Mouse (Mus musculus): ENCODE measurements around the gene Myl6. TPM values are rescaled to one million over a fixed set of nuclear protein-coding genes. Genes with fewer than 3 reads are reported as not detected.

Gene Myl6
- polyA plus RNA-seq, 1 experiment from 2014 or later: 1,413 TPM

GRCm38 (mm10) chr10:128502341-128502740 lies 8.4 kb upstream of the Myl6 start:
- ATAC-seq (ENCODE audit: low FRiP score, low TSS enrichment): no peak
- Histone ChIP-seq H3K4me2 (replicated peaks; ENCODE audit: low read depth, low read length) (no peak overlapping the region), H3K4me1 (ENCODE audit: insufficient read depth, low read length) (peaks cover 17% of the 10 kb centered on the region), H3K4me3 (ENCODE audit: low read length) (no peak overlapping the region), H3K9ac (replicated peaks; ENCODE audit: low read length) (no peak overlapping the region), H3K27me3 (ENCODE audit: insufficient read depth, low read length) (no peaks in the 10 kb centered on the region), H3K9me3 (ENCODE audit: low read length) (no peaks in the 10 kb centered on the region), H3K27ac (ENCODE audit: low read length) (no peak overlapping the region), H3K36me3 (ENCODE audit: insufficient read depth, low read length) (no peaks in the 10 kb centered on the region)
- WGBS: 74% methylated on average over 5 of the region's 5 CpGs

GRCm38 (mm10) chr10:128499116-128499671 lies 5.2 kb upstream of the Myl6 start:
- Histone ChIP-seq H3K9me3 (ENCODE audit: low read length) (no peaks in the 10 kb centered on the region), H3K4me2 (replicated peaks; ENCODE audit: low read depth, low read length) (peak overlapping the region; percentile 86), H3K4me3 (ENCODE audit: low read length) (peak overlapping the region; percentile 70), H3K36me3 (ENCODE audit: insufficient read depth, low read length) (no peaks in the 10 kb centered on the region), H3K9ac (replicated peaks; ENCODE audit: low read length) (peak overlapping the region; percentile 74), H3K27ac (ENCODE audit: low read length) (peak overlapping the region; percentile 95), H3K27me3 (ENCODE audit: insufficient read depth, low read length) (no peaks in the 10 kb centered on the region), H3K4me1 (ENCODE audit: insufficient read depth, low read length) (peaks cover 25% of the 10 kb centered on the region)
- peak; percentile 18; the same call in 1 of the 2 replicates for ATAC-seq (ENCODE audit: low FRiP score, low TSS enrichment)
- under 1% methylated on average over 21 of the region's 21 CpGs for WGBS

DNA sequence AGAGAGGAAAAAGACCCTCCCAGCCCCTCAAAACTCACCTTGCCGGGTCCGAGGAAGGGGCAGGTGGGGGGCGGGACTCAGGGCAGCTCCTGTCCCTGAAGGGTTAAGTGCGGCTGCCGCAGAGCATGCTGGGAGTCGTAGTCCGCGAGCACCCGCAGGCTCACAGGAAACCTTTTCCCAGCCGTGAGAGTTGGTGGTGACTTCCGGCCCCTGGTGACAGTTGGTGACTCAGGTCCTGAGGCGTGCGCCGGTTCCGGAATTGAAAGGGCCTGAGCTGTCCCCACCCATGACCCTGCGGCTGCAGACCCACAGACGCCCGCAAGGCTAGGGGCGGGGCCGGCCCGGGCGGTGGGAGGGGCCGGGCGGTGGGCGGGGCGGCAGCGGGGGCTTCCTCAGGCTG lies 4.6 kb upstream of the Myl6 start, which contains the start of gene Myl6b:
Myl6b (minus strand) TSS at position 96 of the 400 bp plus-strand sequence.
- Histone ChIP-seq H3K27ac (ENCODE audit: low read length) (peak within 1 kb of the TSS; percentile 95), H3K27me3 (ENCODE audit: insufficient read depth, low read length) (no peaks in the 10 kb centered on the region), H3K4me2 (replicated peaks; ENCODE audit: low read depth, low read length) (peak within 1 kb of the TSS; percentile 86), H3K4me1 (ENCODE audit: insufficient read depth, low read length) (peaks cover 23% of the 10 kb centered on the region), H3K9me3 (ENCODE audit: low read length) (no peaks in the 10 kb centered on the region), H3K4me3 (ENCODE audit: low read length) (peak within 1 kb of the TSS; percentile 70), H3K9ac (replicated peaks; ENCODE audit: low read length) (peak within 1 kb of the TSS; percentile 74), H3K36me3 (ENCODE audit: insufficient read depth, low read length) (no peaks in the 10 kb centered on the region)
- peak; percentile 94 for ATAC-seq (ENCODE audit: low FRiP score, low TSS enrichment)
- under 1% methylated on average over 27 of the region's 27 CpGs for WGBS

GRCm38 (mm10) chr10:128497134-128497737 lies 3.3 kb upstream of the Myl6 start:
- H3K9me3 ChIP-seq (ENCODE audit: low read length): no peaks in the 10 kb centered on the region
- peak overlapping the region; percentile 16; the same call in 1 of the 2 replicates for H3K9ac ChIP-seq (replicated peaks; ENCODE audit: low read length)
- no peaks in the 10 kb centered on the region for H3K36me3 ChIP-seq (ENCODE audit: insufficient read depth, low read length)
- H3K4me2 ChIP-seq (replicated peaks; ENCODE audit: low read depth, low read length): no peak overlapping the region
- H3K4me1 ChIP-seq (ENCODE audit: insufficient read depth, low read length): peaks cover 26% of the 10 kb centered on the region
- WGBS: 47% methylated on average over 6 of the region's 6 CpGs
- no peaks in the 10 kb centered on the region for H3K27me3 ChIP-seq (ENCODE audit: insufficient read depth, low read length)
- H3K27ac ChIP-seq (ENCODE audit: low read length): no peak overlapping the region
- no peak overlapping the region for H3K4me3 ChIP-seq (ENCODE audit: low read length)
- ATAC-seq (ENCODE audit: low FRiP score, low TSS enrichment): no peak

DNA sequence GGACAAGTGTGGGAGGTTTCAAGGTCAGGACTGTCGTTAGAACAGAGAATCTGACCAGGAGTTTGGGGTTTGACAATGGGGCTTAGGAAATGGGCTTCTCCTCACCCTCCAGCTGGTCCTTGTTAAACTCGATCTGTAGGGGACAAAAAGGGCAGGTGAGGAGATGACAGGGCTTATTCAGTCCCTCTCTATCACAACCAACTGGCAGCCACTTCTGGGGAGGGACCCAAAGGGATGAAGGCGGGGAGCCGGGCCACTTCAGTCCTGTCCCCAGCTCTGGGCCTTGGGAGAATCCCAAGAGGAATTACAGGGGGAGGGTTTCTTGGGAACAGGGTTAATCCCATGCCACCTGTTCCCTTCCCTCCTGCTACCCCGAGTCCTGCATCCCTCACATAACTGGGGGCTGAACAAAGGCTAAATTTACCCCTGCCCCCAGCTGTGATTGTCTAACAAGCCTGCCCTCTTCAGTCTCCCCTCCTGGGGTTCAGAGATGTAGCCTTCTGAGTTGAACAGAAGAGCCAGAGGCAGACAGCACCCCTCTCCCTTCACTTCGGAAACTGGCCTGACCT lies 2.6 kb upstream of the Myl6 start:
- 38% methylated on average over 6 of the region's 6 CpGs for WGBS
- no peak overlapping the region for H3K9ac ChIP-seq (replicated peaks; ENCODE audit: low read length)
- no peak overlapping the region for H3K4me2 ChIP-seq (replicated peaks; ENCODE audit: low read depth, low read length)
- H3K9me3 ChIP-seq (ENCODE audit: low read length): no peaks in the 10 kb centered on the region
- ATAC-seq (ENCODE audit: low FRiP score, low TSS enrichment): no peak
- H3K27me3 ChIP-seq (ENCODE audit: insufficient read depth, low read length): no peaks in the 10 kb centered on the region
- H3K4me3 ChIP-seq (ENCODE audit: low read length): no peak overlapping the region
- H3K27ac ChIP-seq (ENCODE audit: low read length): no peak overlapping the region
- H3K36me3 ChIP-seq (ENCODE audit: insufficient read depth, low read length): peaks cover 2% of the 10 kb centered on the region; the same call in 1 of the 2 replicates
- H3K4me1 ChIP-seq (ENCODE audit: insufficient read depth, low read length): peaks cover 32% of the 10 kb centered on the region

- H3K4me1 ChIP-seq (ENCODE audit: insufficient read depth, low read length): peaks cover 39% of the 10 kb centered on the region
Measured at GRCm38 (mm10) chr10:128495903-128496302, 2.0 kb upstream of the Myl6 start.

GRCm38 (mm10) chr10:128495270-128495669 lies 1.3 kb upstream of the Myl6 start:
- peaks cover 14% of the 10 kb centered on the region for H3K36me3 ChIP-seq (ENCODE audit: insufficient read depth, low read length)
- WGBS: 76% methylated on average over 2 of the region's 2 CpGs
- H3K4me1 ChIP-seq (ENCODE audit: insufficient read depth, low read length): peaks cover 46% of the 10 kb centered on the region
- peak overlapping the region; percentile 64 for H3K4me2 ChIP-seq (replicated peaks; ENCODE audit: low read depth, low read length)
- peak overlapping the region; percentile 67; the same call in 1 of the 2 replicates for H3K4me3 ChIP-seq (ENCODE audit: low read length)
- H3K9ac ChIP-seq (replicated peaks; ENCODE audit: low read length): 0 out of 2 replicates have a peak overlapping the region, but pooled peaks have one; percentile 10
- no peaks in the 10 kb centered on the region for H3K27me3 ChIP-seq (ENCODE audit: insufficient read depth, low read length)
- no peaks in the 10 kb centered on the region for H3K9me3 ChIP-seq (ENCODE audit: low read length)
- no peak overlapping the region for H3K27ac ChIP-seq (ENCODE audit: low read length)
- no peak for ATAC-seq (ENCODE audit: low FRiP score, low TSS enrichment)

More at GRCm38 (mm10) chr10:128495903-128496302, 2.0 kb upstream of the Myl6 start:
- no peak for ATAC-seq (ENCODE audit: low FRiP score, low TSS enrichment)
- Histone ChIP-seq H3K9ac (replicated peaks; ENCODE audit: low read length) (no peak overlapping the region), H3K9me3 (ENCODE audit: low read length) (no peaks in the 10 kb centered on the region), H3K27ac (ENCODE audit: low read length) (no peak overlapping the region), H3K4me3 (ENCODE audit: low read length) (no peak overlapping the region), H3K36me3 (ENCODE audit: insufficient read depth, low read length) (peaks cover 8% of the 10 kb centered on the region; the same call in 1 of the 2 replicates), H3K4me2 (replicated peaks; ENCODE audit: low read depth, low read length) (no peak overlapping the region), H3K27me3 (ENCODE audit: insufficient read depth, low read length) (no peaks in the 10 kb centered on the region)
- 81% methylated on average over 4 of the region's 4 CpGs for WGBS

GRCm38 (mm10) chr10:128494667-128495245 lies 811 bp upstream of the Myl6 start:
- no peak for ATAC-seq (ENCODE audit: low FRiP score, low TSS enrichment)
- H3K36me3 ChIP-seq (ENCODE audit: insufficient read depth, low read length): peaks cover 19% of the 10 kb centered on the region
- peak overlapping the region; percentile 64 for H3K4me2 ChIP-seq (replicated peaks; ENCODE audit: low read depth, low read length)
- H3K4me1 ChIP-seq (ENCODE audit: insufficient read depth, low read length): peaks cover 51% of the 10 kb centered on the region
- peak overlapping the region; percentile 85 for H3K9ac ChIP-seq (replicated peaks; ENCODE audit: low read length)
- 50% methylated on average over 11 of the region's 11 CpGs for WGBS
- no peaks in the 10 kb centered on the region for H3K9me3 ChIP-seq (ENCODE audit: low read length)
- H3K27me3 ChIP-seq (ENCODE audit: insufficient read depth, low read length): no peaks in the 10 kb centered on the region
- H3K27ac ChIP-seq (ENCODE audit: low read length): peak overlapping the region; percentile 98
- H3K4me3 ChIP-seq (ENCODE audit: low read length): peak overlapping the region; percentile 67

DNA sequence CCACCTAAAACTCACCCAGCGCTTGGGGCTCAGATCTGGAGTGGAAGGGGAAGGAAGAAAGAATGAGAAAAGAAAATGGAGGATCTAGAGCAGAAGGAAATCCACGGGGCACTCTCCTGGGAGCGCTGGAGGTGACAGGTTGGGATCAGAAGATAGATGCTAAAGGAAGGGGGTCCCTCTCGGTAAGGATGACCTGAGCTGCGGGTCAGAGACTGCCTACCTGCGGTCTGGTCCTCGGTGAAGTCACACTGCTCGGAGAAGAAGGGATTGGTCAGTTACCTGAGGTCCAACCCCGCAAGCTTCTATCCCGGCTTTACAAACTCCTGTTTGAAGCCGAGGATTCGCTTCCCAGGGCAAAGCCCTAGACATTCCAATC lies 638 bp downstream of the Myl6 start:
- WGBS: 0% methylated on average over 12 of the region's 12 CpGs
- Histone ChIP-seq H3K4me3 (ENCODE audit: low read length) (peak overlapping the region; percentile 67), H3K36me3 (ENCODE audit: insufficient read depth, low read length) (peaks cover 30% of the 10 kb centered on the region), H3K27ac (ENCODE audit: low read length) (peak overlapping the region; percentile 98), H3K27me3 (ENCODE audit: insufficient read depth, low read length) (no peaks in the 10 kb centered on the region), H3K4me1 (ENCODE audit: insufficient read depth, low read length) (peaks cover 53% of the 10 kb centered on the region), H3K4me2 (replicated peaks; ENCODE audit: low read depth, low read length) (peak overlapping the region; percentile 64), H3K9ac (replicated peaks; ENCODE audit: low read length) (peak overlapping the region; percentile 88), H3K9me3 (ENCODE audit: low read length) (no peaks in the 10 kb centered on the region)
- peak; percentile 32 for ATAC-seq (ENCODE audit: low FRiP score, low TSS enrichment)
